Mouse (Mus musculus) cerebellum, adult 2 months (tissue): Measurements from ENCODE around the gene Cox7a2.

Experiments used
- CTCF ChIP-seq: fragments of 200-500 bp; IDR thresholded peaks from 2 replicates; pipeline ENCODE4 v1.5.1; 2011; ENCODE audit warnings: low read depth, mild to moderate bottlenecking, control low read depth, low read length, moderate library complexity, borderline replicate concordance; ENCODE audit not compliant: insufficient read depth
- POLR2A ChIP-seq: fragments of 200-500 bp; IDR thresholded peaks from 2 replicates; pipeline ENCODE4 v1.6.1; 2011; ENCODE audit warnings: low read length, control low read depth, borderline replicate concordance; ENCODE audit not compliant: insufficient read depth

- no peak for TF ChIP-seq POLR2A
- TF ChIP-seq CTCF = no peak
These were observed 47.5 kb upstream of the Cox7a2 start for GRCm38 (mm10) chr9:79807178-79807577.
